Mouse (Mus musculus) neural tube, embryonic 15.5 days (tissue): Measurements from ENCODE around the gene Tnk1. TPM values are rescaled to one million over a fixed set of nuclear protein-coding genes. Genes with fewer than 3 reads are reported as not detected.

ENCODE experiments used
- ATAC-seq: fragments of 200-750 bp; cut with Nextera tagmentation; 2 replicates; pipeline ENCODE4 v1.8.0; 2017; ENCODE audit warnings: mild to moderate bottlenecking, moderate TSS enrichment, moderate library complexity; ENCODE audit not compliant: low FRiP score
- H3K27ac ChIP-seq: fragments of 300-500 bp; sonication (generic); replicated peaks from 2 replicates; pipeline ENCODE4 v1.5.1; 2015; ENCODE audit warnings: mild to moderate bottlenecking, inconsistent platforms
- H3K27me3 ChIP-seq: fragments of 300-500 bp; sonication (generic); replicated peaks from 2 replicates; pipeline ENCODE4 v1.6.1; 2015; ENCODE audit warnings: inconsistent platforms
- H3K36me3 ChIP-seq: fragments of 300-500 bp; sonication (generic); 2 replicates; pipeline ENCODE4 v1.6.1; 2015; ENCODE audit warnings: inconsistent platforms
- H3K4me1 ChIP-seq: fragments of 300-500 bp; sonication (generic); 2 replicates; pipeline ENCODE4 v1.6.1; 2015; ENCODE audit warnings: inconsistent platforms
- H3K4me2 ChIP-seq: fragments of 300-500 bp; sonication (generic); 2 replicates; pipeline ENCODE4 v1.6.1; 2015; ENCODE audit warnings: inconsistent platforms, mild to moderate bottlenecking, moderate library complexity
- H3K4me3 ChIP-seq: fragments of 300-500 bp; sonication (generic); replicated peaks from 2 replicates; pipeline ENCODE4 v1.5.1; 2015; ENCODE audit warnings: mild to moderate bottlenecking, inconsistent platforms
- H3K9ac ChIP-seq: fragments of 300-500 bp; sonication (generic); replicated peaks from 2 replicates; pipeline ENCODE4 v1.6.1; 2015; ENCODE audit warnings: mild to moderate bottlenecking, inconsistent platforms
- H3K9me3 ChIP-seq: fragments of 300-500 bp; sonication (generic); replicated peaks from 2 replicates; pipeline ENCODE4 v1.6.1; 2016; ENCODE audit warnings: inconsistent platforms
- WGBS: fragments of 180-500 bp; shearing (Covaris S2); methylation state at CpG from one replicate; pipeline ENCODE4 v1.1.7; 2015; ENCODE audit warnings: mixed read lengths; 5-methylcytosine and 5-hydroxymethylcytosine counted together
- polyA plus RNA-seq: library from polyadenylated mRNA; unstranded; fragments of >200 nt; fragmentation: Nextera tagmentation; extraction: Ambion mirVana; gene quantifications from 2 replicates; pipeline ENCODE4 v1.2.1, GENCODE M21; 2015

Tnk1 gene
- polyA plus RNA-seq: 0.19 and 1.9 TPM in 2 replicates

GRCm38 (mm10) chr11:69858113-69858998 is at the start of gene Tnk1:
Gene Tnk1 (minus strand): TSS chr11:69858730.
- peaks cover 6% of the 10 kb centered on the region; the same call in 1 of the 2 replicates for H3K4me1 ChIP-seq
- no peak for ATAC-seq
- WGBS: 20% methylated on average over 30 of the region's 30 CpGs

GRCm38 (mm10) chr11:69904311-69904710 is 45.8 kb upstream of the Tnk1 start:
- WGBS: 98% methylated on average over 9 of the region's 9 CpGs
- Histone ChIP-seq H3K36me3 (peaks cover 56% of the 10 kb centered on the region), H3K27me3 (no peaks in the 10 kb centered on the region), H3K4me3 (no peak overlapping the region), H3K27ac (no peak overlapping the region), H3K4me2 (no peak overlapping the region), H3K9me3 (no peaks in the 10 kb centered on the region), H3K4me1 (peaks cover 24% of the 10 kb centered on the region), H3K9ac (no peak overlapping the region)
- ATAC-seq: no peak

More at GRCm38 (mm10) chr11:69858113-69858998, at the start of gene Tnk1:
- Histone ChIP-seq H3K27ac (no peak within 1 kb of the TSS), H3K27me3 (peaks cover 20% of the 10 kb centered on the region), H3K4me2 (no peak within 1 kb of the TSS), H3K36me3 (no peaks in the 10 kb centered on the region), H3K9ac (no peak within 1 kb of the TSS), H3K4me3 (no peak within 1 kb of the TSS), H3K9me3 (no peaks in the 10 kb centered on the region)

GRCm38 (mm10) chr11:69902972-69903371 is 44.4 kb upstream of the Tnk1 start:
- Histone ChIP-seq H3K4me1 (peaks cover 32% of the 10 kb centered on the region), H3K36me3 (peaks cover 42% of the 10 kb centered on the region), H3K27ac (no peak overlapping the region), H3K9me3 (no peaks in the 10 kb centered on the region), H3K4me3 (peak overlapping the region; percentile 85), H3K9ac (peak overlapping the region; percentile 95; the same call in 1 of the 2 replicates), H3K27me3 (no peaks in the 10 kb centered on the region), H3K4me2 (peak overlapping the region; percentile 97)
- 93% methylated on average over 13 of the region's 13 CpGs for WGBS
- ATAC-seq: no peak

GRCm38 (mm10) chr11:69901993-69902392 is 43.5 kb upstream of the Tnk1 start:
- peaks cover 32% of the 10 kb centered on the region for H3K4me1 ChIP-seq
- peak; percentile 0; the same call in 1 of the 2 replicates for ATAC-seq
- peak overlapping the region; percentile 97 for H3K4me2 ChIP-seq
- no peaks in the 10 kb centered on the region for H3K27me3 ChIP-seq
- H3K9me3 ChIP-seq: no peaks in the 10 kb centered on the region
- H3K27ac ChIP-seq: peak overlapping the region; percentile 96
- H3K4me3 ChIP-seq: peak overlapping the region; percentile 85
- peak overlapping the region; percentile 95 for H3K9ac ChIP-seq
- H3K36me3 ChIP-seq: peaks cover 33% of the 10 kb centered on the region
- 1% methylated on average over 39 of the region's 39 CpGs for WGBS

DNA sequence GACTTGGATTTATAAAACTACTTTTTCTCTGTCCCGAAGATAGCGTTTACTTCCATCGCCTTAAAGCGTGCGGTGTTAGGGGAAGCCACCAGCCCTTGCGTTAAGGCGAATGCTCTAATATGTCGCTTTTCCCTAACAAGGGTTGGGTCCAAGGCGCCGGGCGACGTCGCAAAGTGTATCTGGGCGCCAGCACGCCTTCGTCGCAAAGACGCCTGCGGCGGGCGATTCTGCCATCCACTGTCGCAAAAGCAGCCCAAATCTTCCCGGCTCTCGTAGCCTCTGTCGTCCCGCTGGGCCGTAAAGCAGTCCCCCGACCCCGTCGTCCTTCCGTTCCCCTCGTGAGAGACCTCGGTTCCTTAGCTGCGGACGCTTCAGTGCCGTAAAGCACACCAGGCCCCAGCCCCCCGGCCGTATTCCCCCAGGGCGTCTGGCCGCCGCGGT is 42.9 kb upstream of the Tnk1 start:
- Histone ChIP-seq H3K9ac (peak overlapping the region; percentile 95), H3K27ac (peak overlapping the region; percentile 96), H3K27me3 (no peaks in the 10 kb centered on the region), H3K9me3 (no peaks in the 10 kb centered on the region), H3K4me3 (peak overlapping the region; percentile 85), H3K4me2 (peak overlapping the region; percentile 97), H3K36me3 (peaks cover 27% of the 10 kb centered on the region), H3K4me1 (peaks cover 32% of the 10 kb centered on the region)
- ATAC-seq: peak; percentile 84
- WGBS: under 1% methylated on average over 42 of the region's 42 CpGs

GRCm38 (mm10) chr11:69900471-69901405 is 42.2 kb upstream of the Tnk1 start, which contains the start of the genes 2810408A11Rik and Neurl4:
Gene 2810408A11Rik (minus strand): TSS chr11:69900987.
Gene Neurl4 (plus strand): TSS chr11:69901072.
- peaks cover 32% of the 10 kb centered on the region for H3K4me1 ChIP-seq
- no peaks in the 10 kb centered on the region for H3K27me3 ChIP-seq
- under 1% methylated on average over 38 of the region's 38 CpGs for WGBS
- ATAC-seq: peak; percentile 96
- H3K9me3 ChIP-seq: no peaks in the 10 kb centered on the region
- H3K4me2 ChIP-seq: peak within 1 kb of the TSS; percentile 97
- H3K4me3 ChIP-seq: peak within 1 kb of the TSS; percentile 85
- H3K27ac ChIP-seq: peak within 1 kb of the TSS; percentile 96
- peaks cover 20% of the 10 kb centered on the region for H3K36me3 ChIP-seq
- peak within 1 kb of the TSS; percentile 95 for H3K9ac ChIP-seq

DNA sequence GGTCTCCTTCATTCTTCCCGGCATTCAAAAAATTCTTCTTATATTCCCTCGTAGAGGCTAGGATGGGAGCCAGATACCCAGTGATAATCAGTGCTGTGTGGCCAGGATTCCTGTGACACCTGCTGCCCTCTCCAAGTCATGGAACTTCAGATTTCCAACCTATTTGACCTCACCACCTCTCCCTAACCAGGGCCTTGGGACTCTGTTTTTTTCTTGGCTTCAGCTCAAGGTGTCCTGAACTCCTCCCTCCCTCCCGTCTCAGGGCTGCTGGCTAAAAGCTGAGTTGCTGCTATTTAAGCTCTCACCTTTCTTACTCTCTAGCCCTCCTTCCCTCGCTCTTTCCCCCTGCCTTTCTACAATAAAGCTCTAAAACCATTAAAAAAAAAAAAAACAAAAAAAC is 41.3 kb upstream of the Tnk1 start:
- WGBS: 32% methylated on average over 4 of the region's 4 CpGs
- Histone ChIP-seq H3K4me2 (peak overlapping the region; percentile 97), H3K4me1 (peaks cover 32% of the 10 kb centered on the region), H3K27me3 (no peaks in the 10 kb centered on the region), H3K36me3 (peaks cover 12% of the 10 kb centered on the region), H3K9ac (peak overlapping the region; percentile 95), H3K9me3 (no peaks in the 10 kb centered on the region), H3K27ac (no peak overlapping the region; the same call in 1 of the 2 replicates), H3K4me3 (peak overlapping the region; percentile 85)
- ATAC-seq: no peak

DNA sequence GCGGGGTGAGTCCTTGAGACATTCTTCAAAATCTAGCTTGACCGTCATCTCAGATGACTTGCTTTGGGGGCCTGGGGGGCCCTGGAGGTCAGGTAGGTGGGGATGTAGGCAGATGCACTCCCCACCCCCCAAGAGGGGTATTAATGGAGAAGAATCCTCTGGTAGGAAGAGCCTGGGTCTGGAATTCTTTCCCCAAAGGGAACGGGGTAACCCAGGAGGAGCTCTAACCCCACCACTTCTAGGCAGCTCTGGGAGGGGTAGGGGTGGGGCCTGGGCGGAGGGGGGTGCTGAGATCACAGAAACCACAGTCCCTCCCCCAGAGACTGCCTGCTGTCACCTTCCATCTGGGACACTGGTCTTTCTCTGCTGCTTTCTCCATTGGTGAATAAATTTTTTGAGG is 36.8 kb upstream of the Tnk1 start, which contains the start of gene Acap1:
Acap1 (minus strand) TSS at position 249 of the 400 bp plus-strand sequence.
- WGBS: 77% methylated on average over 4 of the region's 4 CpGs
- Histone ChIP-seq H3K9ac (no peak within 1 kb of the TSS), H3K9me3 (no peaks in the 10 kb centered on the region), H3K4me3 (no peak within 1 kb of the TSS), H3K4me1 (peaks cover 16% of the 10 kb centered on the region), H3K27me3 (no peaks in the 10 kb centered on the region), H3K4me2 (no peak within 1 kb of the TSS), H3K36me3 (no peaks in the 10 kb centered on the region), H3K27ac (no peak within 1 kb of the TSS)
- ATAC-seq: no peak

DNA sequence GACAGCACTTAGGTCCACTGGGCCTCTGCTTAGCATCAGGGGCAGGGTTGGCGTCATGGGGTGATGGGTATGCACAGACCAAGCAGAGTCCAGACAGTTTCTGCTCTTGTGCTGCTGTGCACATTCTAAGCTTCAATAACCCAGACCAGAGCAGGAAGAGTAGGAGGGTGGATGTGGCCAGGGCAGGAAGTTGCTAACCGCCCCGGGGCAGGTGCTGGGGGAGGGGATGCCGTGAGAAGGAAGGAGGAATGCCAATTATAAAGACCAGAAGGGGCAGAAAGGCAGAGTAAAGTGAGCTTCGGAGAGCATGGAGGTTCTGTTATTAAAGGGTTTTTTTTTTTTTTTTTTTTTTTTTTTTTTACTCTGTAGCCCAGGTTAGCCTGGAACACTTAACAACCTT is 36.1 kb upstream of the Tnk1 start:
- Histone ChIP-seq H3K4me3 (no peak overlapping the region), H3K36me3 (no peaks in the 10 kb centered on the region), H3K4me1 (peaks cover 12% of the 10 kb centered on the region), H3K9ac (no peak overlapping the region), H3K9me3 (no peaks in the 10 kb centered on the region), H3K27me3 (no peaks in the 10 kb centered on the region), H3K4me2 (no peak overlapping the region), H3K27ac (no peak overlapping the region)
- no peak for ATAC-seq
- 90% methylated on average over 5 of the region's 5 CpGs for WGBS

DNA sequence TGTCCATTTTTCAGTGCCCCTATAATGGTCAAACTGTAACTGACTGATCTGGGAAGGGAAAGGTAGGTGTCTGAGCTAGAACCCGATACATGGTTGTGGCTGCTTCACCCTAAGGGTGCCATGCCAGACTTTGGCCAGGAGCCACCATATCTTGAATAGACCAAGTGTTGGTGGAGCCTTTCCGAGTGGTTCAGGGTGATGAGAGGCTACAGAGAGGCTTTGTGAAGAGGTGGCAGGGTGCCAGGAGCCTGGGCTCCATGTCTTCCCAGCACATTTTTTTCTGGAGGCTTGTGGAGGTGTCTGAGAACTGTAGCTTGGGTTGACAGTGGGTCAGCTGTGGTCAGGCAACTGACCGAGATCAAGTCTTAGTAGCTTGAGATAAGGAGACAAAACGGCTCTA is 33.0 kb upstream of the Tnk1 start:
- no peak overlapping the region for H3K4me2 ChIP-seq
- H3K9me3 ChIP-seq: no peaks in the 10 kb centered on the region
- H3K27me3 ChIP-seq: no peaks in the 10 kb centered on the region
- H3K4me1 ChIP-seq: no peaks in the 10 kb centered on the region
- H3K9ac ChIP-seq: no peak overlapping the region
- no peak overlapping the region for H3K4me3 ChIP-seq
- ATAC-seq: no peak
- WGBS: 68% methylated on average over 4 of the region's 4 CpGs
- H3K27ac ChIP-seq: no peak overlapping the region
- no peaks in the 10 kb centered on the region for H3K36me3 ChIP-seq
